Mouse (Mus musculus) thymus, adult 2 months (tissue): ENCODE measurements around the gene Tyw1.

Experiments used
- CTCF ChIP-seq: fragments of 200-500 bp; IDR thresholded peaks from 2 replicates; pipeline ENCODE4 v1.5.1; 2012; ENCODE audit warnings: mild to moderate bottlenecking, control low read depth, low read length, moderate library complexity, borderline replicate concordance; ENCODE audit not compliant: control insufficient read depth, poor library complexity, insufficient read depth; ENCODE audit errors: extremely low read depth
- POLR2A ChIP-seq: fragments of 200-500 bp; IDR thresholded peaks from 2 replicates; pipeline ENCODE4 v1.6.1; 2012; ENCODE audit warnings: mild to moderate bottlenecking, low read length, control low read depth, moderate library complexity; ENCODE audit not compliant: control insufficient read depth, poor library complexity, insufficient read depth; ENCODE audit errors: extremely low read depth

DNA sequence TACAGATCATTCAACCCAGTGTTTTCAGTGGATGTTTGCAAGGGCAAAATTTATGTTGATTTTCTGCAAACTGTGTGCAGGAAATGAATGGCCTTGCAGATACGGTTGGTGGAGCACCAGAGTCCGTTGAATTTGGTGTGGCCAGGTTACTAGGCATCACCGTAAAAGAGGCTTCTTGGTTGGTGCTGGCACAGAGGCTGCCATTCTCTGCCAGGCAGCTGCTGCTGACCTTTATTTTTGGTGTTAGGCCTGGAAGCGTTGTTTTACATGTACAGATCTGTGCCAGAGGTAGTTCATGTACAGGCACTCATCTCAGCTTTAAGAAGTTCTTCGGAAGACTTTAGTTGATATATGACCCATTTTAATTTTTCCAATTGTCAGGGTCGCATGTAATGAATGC is 48.2 kb downstream of the Tyw1 start:
- TF ChIP-seq CTCF (no peak), POLR2A (no peak)
